Mouse (Mus musculus) megakaryocyte, embryonic 14.5 days (primary cell): Measurements from ENCODE around the gene As3mt.

Experiments
- FLI1 ChIP-seq: IDR thresholded peaks from 2 replicates; pipeline ENCODE4 v1.6.1; 2012; ENCODE audit warnings: low read length, inconsistent platforms, mixed read lengths
- GATA1 ChIP-seq: IDR thresholded peaks from 3 replicates; pipeline ENCODE4 v1.6.1; 2012; ENCODE audit warnings: mixed read lengths, low read length, inconsistent platforms, borderline replicate concordance

GRCm38 (mm10) chr19:46724411-46724810, 17.2 kb downstream of the As3mt start:
- TF ChIP-seq GATA1 = no peak
- no peak for TF ChIP-seq FLI1
